Mouse (Mus musculus): Measurements from ENCODE around the gene Dysf. TPM values are rescaled to one million over a fixed set of nuclear protein-coding genes. Genes with fewer than 3 reads are reported as not detected.

Gene Dysf
- polyA plus RNA-seq, 1 experiment: 7.8 TPM

DNA sequence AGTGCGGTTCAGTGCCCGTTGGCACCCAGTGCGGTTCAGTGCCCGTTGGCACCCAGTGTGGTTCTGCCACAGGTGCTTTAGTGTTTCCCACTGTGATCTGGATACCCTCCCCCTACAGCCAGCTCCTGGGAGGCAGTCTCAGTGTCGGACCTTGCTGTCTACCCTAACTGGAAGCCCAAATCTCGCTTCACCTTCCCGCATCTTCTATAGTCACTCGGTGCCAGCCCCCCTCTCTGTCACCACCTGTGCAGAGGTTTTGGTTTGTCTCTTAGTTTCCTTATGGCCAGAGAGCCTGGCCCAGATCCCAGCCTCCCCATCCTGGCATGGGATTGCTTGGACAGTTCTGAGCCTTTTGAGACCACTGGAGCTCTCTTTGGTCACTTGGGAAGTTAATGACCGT, 127.3 kb downstream of the Dysf start:
- no peak overlapping the region for H3K4me3 ChIP-seq (ENCODE audit: extremely low read depth, insufficient read depth, insufficient read length)
- WGBS: 92% methylated on average over 9 of the region's 9 CpGs
- no peaks in the 10 kb centered on the region for H3K4me1 ChIP-seq (ENCODE audit: control insufficient read depth, insufficient read depth, insufficient read length)
- no peak overlapping the region for H3K27ac ChIP-seq (ENCODE audit: insufficient read depth, low read length)
- TF ChIP-seq POLR2A (IDR thresholded peaks at IDR 0.05; ENCODE audit: low read depth, low read length) (no peak), CTCF (IDR thresholded peaks at IDR 0.05; ENCODE audit: extremely low read depth, insufficient read depth, insufficient read length, insufficient replicate concordance) (no peak)
- no peaks in the 10 kb centered on the region for H3K36me3 ChIP-seq (ENCODE audit: control insufficient read depth, insufficient read depth, low read length)
- no peaks in the 10 kb centered on the region for H3K27me3 ChIP-seq (ENCODE audit: control insufficient read depth, insufficient read depth, low read length)
- no peak for DNase-seq (ENCODE audit: low read depth in 1 of 2, low spot score in 2 of 2)

DNA sequence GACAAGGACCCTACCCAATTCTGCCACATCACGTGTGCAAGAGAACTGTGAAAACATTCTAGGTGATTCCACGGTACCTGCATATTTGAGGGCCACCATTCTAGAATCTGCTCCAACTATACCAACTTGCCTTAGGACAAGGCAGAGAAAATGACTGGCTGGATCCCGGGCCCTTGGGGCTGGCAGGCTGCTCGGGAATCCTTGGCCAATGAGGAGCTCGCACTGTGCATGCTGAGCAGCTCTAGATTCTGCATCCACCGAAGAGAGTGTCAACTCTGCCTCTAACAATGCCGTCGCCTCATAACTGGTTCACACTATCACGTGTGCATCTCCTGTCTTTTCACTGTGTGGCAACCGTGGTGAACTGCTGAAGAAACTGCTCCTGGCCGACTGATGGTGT, 128.0 kb downstream of the Dysf start:
- Histone ChIP-seq H3K4me1 (ENCODE audit: control insufficient read depth, insufficient read depth, insufficient read length) (no peaks in the 10 kb centered on the region), H3K27ac (ENCODE audit: insufficient read depth, low read length) (no peak overlapping the region), H3K27me3 (ENCODE audit: control insufficient read depth, insufficient read depth, low read length) (no peaks in the 10 kb centered on the region), H3K4me3 (ENCODE audit: extremely low read depth, insufficient read depth, insufficient read length) (no peak overlapping the region), H3K36me3 (ENCODE audit: control insufficient read depth, insufficient read depth, low read length) (no peaks in the 10 kb centered on the region)
- DNase-seq (ENCODE audit: low read depth in 1 of 2, low spot score in 2 of 2): no peak
- WGBS: 79% methylated on average over 11 of the region's 11 CpGs
- no peak for TF ChIP-seq CTCF (IDR thresholded peaks at IDR 0.05; ENCODE audit: extremely low read depth, insufficient read depth, insufficient read length, insufficient replicate concordance)
- TF ChIP-seq POLR2A (IDR thresholded peaks at IDR 0.05; ENCODE audit: low read depth, low read length): no peak

DNA sequence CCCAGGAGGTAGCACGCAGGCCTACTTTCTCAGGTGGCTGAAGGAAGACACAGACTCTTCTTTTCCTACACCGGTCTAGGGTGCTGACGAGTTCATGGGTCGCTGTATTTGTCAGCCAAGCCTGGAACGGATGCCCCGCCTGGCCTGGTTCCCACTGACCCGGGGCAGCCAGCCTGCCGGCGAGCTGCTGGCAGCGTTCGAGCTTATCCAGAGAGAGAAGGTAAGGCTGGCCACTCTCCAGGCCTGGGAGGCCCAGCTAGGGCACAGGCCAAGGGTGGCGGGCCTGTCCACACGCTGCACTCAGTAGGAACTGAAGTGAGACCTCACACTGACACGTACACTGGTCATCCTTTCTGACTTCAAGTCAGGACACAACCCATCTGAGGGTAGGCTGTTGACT, 131.5 kb downstream of the Dysf start:
- no peaks in the 10 kb centered on the region for H3K36me3 ChIP-seq (ENCODE audit: control insufficient read depth, insufficient read depth, low read length)
- H3K4me1 ChIP-seq (ENCODE audit: control insufficient read depth, insufficient read depth, insufficient read length): no peaks in the 10 kb centered on the region
- H3K4me3 ChIP-seq (ENCODE audit: extremely low read depth, insufficient read depth, insufficient read length): no peak overlapping the region
- no peaks in the 10 kb centered on the region for H3K27me3 ChIP-seq (ENCODE audit: control insufficient read depth, insufficient read depth, low read length)
- TF ChIP-seq POLR2A (IDR thresholded peaks at IDR 0.05; ENCODE audit: low read depth, low read length) (no peak), CTCF (IDR thresholded peaks at IDR 0.05; ENCODE audit: extremely low read depth, insufficient read depth, insufficient read length, insufficient replicate concordance) (no peak)
- 86% methylated on average over 14 of the region's 14 CpGs for WGBS
- DNase-seq (ENCODE audit: low read depth in 1 of 2, low spot score in 2 of 2): no peak
- H3K27ac ChIP-seq (ENCODE audit: insufficient read depth, low read length): no peak overlapping the region

DNA sequence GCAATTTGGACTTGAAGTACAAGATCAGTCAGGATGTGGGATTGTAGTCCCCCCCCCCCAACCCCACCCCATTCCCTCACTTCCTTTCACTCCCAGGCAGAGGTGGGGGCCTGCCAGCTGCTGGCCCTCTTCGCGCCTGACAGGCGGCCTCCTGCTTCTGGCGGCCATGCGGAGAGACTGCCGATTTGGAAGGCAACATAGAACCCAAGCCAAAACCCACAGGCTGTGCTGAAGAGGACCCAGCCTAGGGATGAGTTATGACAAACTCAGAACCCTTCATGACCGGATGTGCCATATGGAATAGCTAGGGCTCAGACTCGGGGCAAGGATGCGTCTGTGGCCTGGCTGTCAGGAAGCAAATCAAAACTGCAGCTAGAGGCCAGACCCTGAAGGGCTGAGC, 134.1 kb downstream of the Dysf start:
- TF ChIP-seq CTCF (IDR thresholded peaks at IDR 0.05; ENCODE audit: extremely low read depth, insufficient read depth, insufficient read length, insufficient replicate concordance): no peak
- TF ChIP-seq POLR2A (IDR thresholded peaks at IDR 0.05; ENCODE audit: low read depth, low read length): no peak
- Histone ChIP-seq H3K27ac (ENCODE audit: insufficient read depth, low read length) (no peak overlapping the region), H3K4me1 (ENCODE audit: control insufficient read depth, insufficient read depth, insufficient read length) (no peaks in the 10 kb centered on the region), H3K36me3 (ENCODE audit: control insufficient read depth, insufficient read depth, low read length) (no peaks in the 10 kb centered on the region), H3K27me3 (ENCODE audit: control insufficient read depth, insufficient read depth, low read length) (no peaks in the 10 kb centered on the region), H3K4me3 (ENCODE audit: extremely low read depth, insufficient read depth, insufficient read length) (no peak overlapping the region)
- no peak for DNase-seq (ENCODE audit: low read depth in 1 of 2, low spot score in 2 of 2)
- WGBS: 69% methylated on average over 9 of the region's 9 CpGs

DNA sequence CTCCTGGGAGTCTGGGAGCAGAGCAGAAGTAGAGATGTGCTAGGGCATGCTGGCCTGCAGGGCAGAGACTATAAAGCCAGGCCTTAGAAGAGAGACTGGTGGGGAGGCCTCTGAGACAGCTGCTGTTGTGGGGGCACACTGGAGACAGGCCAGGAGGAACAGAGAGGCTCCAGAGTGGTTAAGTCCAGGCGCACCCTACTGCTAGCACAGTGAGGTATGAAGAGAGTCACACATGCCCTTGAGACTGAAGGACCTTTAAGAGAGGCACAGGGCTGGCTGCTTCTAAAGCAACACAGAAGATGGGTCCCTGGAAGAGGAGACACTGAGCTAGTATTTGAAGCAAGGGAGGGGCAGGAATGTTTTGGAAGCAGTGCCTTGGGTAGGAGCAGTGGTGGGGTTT, 134.9 kb downstream of the Dysf start:
- Histone ChIP-seq H3K27me3 (ENCODE audit: control insufficient read depth, insufficient read depth, low read length) (no peaks in the 10 kb centered on the region), H3K36me3 (ENCODE audit: control insufficient read depth, insufficient read depth, low read length) (no peaks in the 10 kb centered on the region), H3K4me3 (ENCODE audit: extremely low read depth, insufficient read depth, insufficient read length) (no peak overlapping the region), H3K27ac (ENCODE audit: insufficient read depth, low read length) (no peak overlapping the region), H3K4me1 (ENCODE audit: control insufficient read depth, insufficient read depth, insufficient read length) (no peaks in the 10 kb centered on the region)
- TF ChIP-seq POLR2A (IDR thresholded peaks at IDR 0.05; ENCODE audit: low read depth, low read length): no peak
- no peak for TF ChIP-seq CTCF (IDR thresholded peaks at IDR 0.05; ENCODE audit: extremely low read depth, insufficient read depth, insufficient read length, insufficient replicate concordance)
- WGBS: 61% methylated on average over 1 of the region's 1 CpGs
- DNase-seq (ENCODE audit: low read depth in 1 of 2, low spot score in 2 of 2): no peak

DNA sequence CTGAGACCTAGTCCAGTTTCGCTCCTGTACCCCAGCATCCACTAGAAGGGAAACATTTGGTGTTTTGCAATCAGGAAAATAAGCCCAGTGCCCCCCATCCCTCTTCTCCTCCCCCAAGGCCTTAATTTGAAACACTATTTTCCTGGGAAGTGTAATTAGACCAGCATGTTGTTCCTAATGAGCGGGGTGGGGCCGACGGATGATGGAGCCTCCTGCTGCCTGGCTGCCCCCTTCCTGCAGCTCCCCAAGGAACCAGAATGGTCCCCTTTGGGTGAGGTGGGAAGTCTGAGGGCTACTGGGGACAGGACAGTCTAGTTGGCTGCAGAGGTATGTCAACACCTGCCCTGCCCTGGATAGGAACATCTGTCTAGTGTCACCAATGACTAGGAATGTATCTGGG, 136.0 kb downstream of the Dysf start:
- H3K27me3 ChIP-seq (ENCODE audit: control insufficient read depth, insufficient read depth, low read length): no peaks in the 10 kb centered on the region
- no peak overlapping the region for H3K27ac ChIP-seq (ENCODE audit: insufficient read depth, low read length)
- no peak for DNase-seq (ENCODE audit: low read depth in 1 of 2, low spot score in 2 of 2)
- 90% methylated on average over 4 of the region's 4 CpGs for WGBS
- H3K4me1 ChIP-seq (ENCODE audit: control insufficient read depth, insufficient read depth, insufficient read length): no peaks in the 10 kb centered on the region
- no peak overlapping the region for H3K4me3 ChIP-seq (ENCODE audit: extremely low read depth, insufficient read depth, insufficient read length)
- H3K36me3 ChIP-seq (ENCODE audit: control insufficient read depth, insufficient read depth, low read length): no peaks in the 10 kb centered on the region
- TF ChIP-seq POLR2A (IDR thresholded peaks at IDR 0.05; ENCODE audit: low read depth, low read length) (no peak), CTCF (IDR thresholded peaks at IDR 0.05; ENCODE audit: extremely low read depth, insufficient read depth, insufficient read length, insufficient replicate concordance) (no peak)

DNA sequence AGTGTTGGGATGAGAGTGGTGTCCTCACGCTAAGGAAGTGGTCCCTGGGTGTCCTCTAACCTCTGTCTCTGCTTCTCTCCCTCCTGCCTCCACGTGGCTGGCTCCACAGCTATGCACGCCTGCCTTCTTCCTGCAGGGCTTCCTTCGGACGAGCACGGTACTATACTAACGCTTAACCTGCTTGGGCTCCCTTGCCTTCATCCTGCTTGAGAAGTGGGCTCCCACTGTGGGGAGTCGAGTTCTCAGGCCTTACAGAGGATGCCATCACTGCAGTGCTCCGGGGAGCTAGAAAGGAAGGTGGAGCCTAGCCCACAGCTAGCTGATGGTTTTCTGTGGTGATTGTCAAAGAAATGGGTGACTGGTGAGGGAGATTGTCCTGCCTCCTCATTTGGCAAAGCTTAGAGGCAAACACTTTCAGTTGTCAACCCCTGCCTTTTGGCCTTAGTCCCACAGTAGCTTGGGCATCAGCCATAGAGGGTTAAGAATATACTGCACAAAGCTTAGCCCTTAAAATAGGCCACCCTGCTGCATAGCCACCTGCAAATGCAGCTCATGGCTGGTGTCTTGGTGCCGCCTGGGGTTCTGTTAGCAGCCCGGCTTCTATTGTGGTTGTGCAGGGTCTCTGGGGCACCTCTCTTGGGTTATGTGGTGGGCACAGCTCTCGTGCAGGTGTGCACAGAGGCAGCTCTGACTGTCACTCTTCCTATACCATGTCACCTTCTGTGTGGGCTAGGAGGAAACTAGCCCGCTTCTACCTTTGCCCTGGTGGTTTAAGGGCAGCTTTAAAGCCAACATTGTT, 139.0 kb downstream of the Dysf start:
- 61% methylated on average over 13 of the region's 13 CpGs for WGBS
- no peak overlapping the region for H3K4me3 ChIP-seq (ENCODE audit: extremely low read depth, insufficient read depth, insufficient read length)
- no peak for DNase-seq (ENCODE audit: low read depth in 1 of 2, low spot score in 2 of 2)
- H3K27ac ChIP-seq (ENCODE audit: insufficient read depth, low read length): no peak overlapping the region
- H3K27me3 ChIP-seq (ENCODE audit: control insufficient read depth, insufficient read depth, low read length): no peaks in the 10 kb centered on the region
- H3K36me3 ChIP-seq (ENCODE audit: control insufficient read depth, insufficient read depth, low read length): no peaks in the 10 kb centered on the region
- H3K4me1 ChIP-seq (ENCODE audit: control insufficient read depth, insufficient read depth, insufficient read length): no peaks in the 10 kb centered on the region
- TF ChIP-seq POLR2A (IDR thresholded peaks at IDR 0.05; ENCODE audit: low read depth, low read length) (no peak), CTCF (IDR thresholded peaks at IDR 0.05; ENCODE audit: extremely low read depth, insufficient read depth, insufficient read length, insufficient replicate concordance) (no peak)
